ENCODE assay signal across 7 mouse cellular contexts in the genomic region with DNA sequence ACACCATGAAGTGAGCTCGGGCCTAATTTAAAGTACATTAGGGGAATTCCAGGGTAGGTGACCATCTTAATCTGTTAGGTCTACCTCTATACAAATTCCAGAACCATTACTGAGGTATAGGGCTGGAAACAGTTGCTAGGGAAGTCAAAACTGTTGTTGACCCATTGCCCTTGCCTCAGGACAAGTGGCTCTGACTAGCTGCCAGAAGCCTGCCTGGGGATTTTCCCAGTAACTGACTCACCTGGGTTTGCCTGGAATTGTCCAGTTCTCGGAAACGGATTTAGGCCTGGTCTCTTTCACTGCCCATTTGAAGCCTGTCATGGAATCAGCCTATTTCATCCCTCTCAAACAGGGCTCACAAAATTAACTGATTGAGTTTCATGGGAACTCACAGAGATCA.
DNase-seq lines count a peak whose midpoint lies in the region.

No protein-coding gene starts in this region.

- DNase-seq in 3T3-L1 (ENCODE audit: low read depth, low spot score) (peak; percentile 86), NIH3T3 (ENCODE audit: low read depth) (peak; percentile 48), ZHBTc4 (ENCODE audit: low read depth, low spot score) (peak; percentile 2)
- DNase-seq in kidney, adult 18-20 months: peak; percentile 5
- peak; percentile 4 to 6 for DNase-seq in kidney, adult 8-10 months
- DNase-seq in kidney, postnatal 10 days: peak; percentile 10
- DNase-seq in kidney, postnatal 25 days: peak; percentile 7 to 32

Comparison
In these comparisons a context has a peak if more than half of its experiments do, and no peak if none do; other contexts are left out.
1. Peak in every context shown above with its lines: DNase-seq.
2. DNase-seq: peak in every context shown above with its lines; median percentile 86 in 3T3-L1; 48 in NIH3T3; 20 in kidney, postnatal 25 days; 10 in kidney, postnatal 10 days; 5 in kidney, adult 18-20 months; 5 in kidney, adult 8-10 months; 2 in ZHBTc4.